Mouse (Mus musculus) kidney, adult 18-20 months (tissue): Measurements from ENCODE around the gene Tbp.
"Not testable (repeated sequence)": the region's sequence is repeated elsewhere in the genome, so short reads cannot be mapped to it uniquely, and the experiment has no call there.

Experiments used
- DNase-seq: peaks from one replicate; pipeline ENCODE4 v3.0.0; 2021

Gene Tbp

GRCm38 (mm10) chr17:15540309-15540708, 40.6 kb downstream of the Tbp start:
- no peak for DNase-seq

DNA sequence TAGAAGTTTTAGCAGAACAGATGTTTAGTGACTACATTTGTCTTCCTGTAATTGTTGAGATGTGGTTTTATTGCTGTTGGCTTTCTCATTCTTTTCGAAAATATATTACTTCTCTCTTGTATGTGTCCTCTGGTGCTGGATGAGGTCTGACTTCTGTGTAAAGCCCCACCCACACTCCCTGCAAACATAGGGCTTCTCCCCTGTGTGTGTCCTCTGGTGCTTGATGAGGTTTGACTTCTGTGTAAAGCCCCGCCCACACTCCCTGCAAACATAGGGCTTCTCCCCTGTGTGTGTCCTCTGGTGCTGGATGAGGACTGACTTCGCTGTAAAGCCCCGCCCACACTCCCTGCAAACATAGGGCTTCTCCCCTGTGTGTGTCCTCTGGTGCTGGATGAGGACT, 44.2 kb downstream of the Tbp start:
- DNase-seq, result not testable (repeated sequence)

DNA sequence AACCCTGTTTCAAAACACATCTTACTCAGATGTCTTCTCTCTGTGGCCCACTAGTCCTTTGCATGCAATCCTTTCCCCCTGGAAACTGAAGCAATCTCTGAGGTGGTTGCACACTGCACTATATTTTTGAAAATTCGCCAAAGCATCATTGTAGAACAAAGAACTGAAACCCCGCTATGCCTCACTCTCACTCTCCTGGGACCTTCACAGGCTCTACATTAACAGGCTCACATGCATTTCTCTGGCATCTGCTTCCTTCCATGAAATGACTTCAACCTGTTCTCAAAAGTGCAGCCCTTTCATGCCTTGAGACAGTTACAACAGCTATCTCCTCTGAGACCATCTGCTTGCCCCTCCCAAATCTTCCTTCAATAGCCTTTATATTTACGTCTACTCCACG, 46.8 kb downstream of the Tbp start:
- DNase-seq, result no peak

GRCm38 (mm10) chr17:15549713-15550112, 50.0 kb downstream of the Tbp start:
- DNase-seq, result no peak

DNA sequence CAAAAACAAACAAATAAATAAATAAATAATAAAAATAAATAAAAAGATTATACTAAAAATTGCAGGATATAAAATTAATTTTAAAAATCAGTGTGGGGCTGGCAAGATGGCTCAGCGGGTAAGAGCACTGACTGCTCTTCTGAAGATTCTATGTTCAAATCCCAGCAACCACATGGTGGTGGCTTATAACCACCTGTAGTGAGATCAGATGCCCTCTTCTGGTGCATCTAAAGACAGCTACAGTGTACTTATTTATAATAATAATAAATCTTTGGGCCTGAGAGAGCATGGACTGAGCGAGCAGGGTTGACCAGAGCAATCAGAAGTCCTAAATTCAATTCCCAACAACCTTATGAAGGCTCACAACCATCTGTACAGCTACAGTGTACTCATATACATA, 60.3 kb downstream of the Tbp start:
- DNase-seq, result no peak

- peak; percentile 100 for DNase-seq
Measured at GRCm38 (mm10) chr17:15564014-15564927, 64.6 kb downstream of the Tbp start, which contains the start of gene Prdm9. Prdm9 (minus strand) TSS chr17:15564354.

- no peak for DNase-seq
Measured at GRCm38 (mm10) chr17:15564928-15565300, 65.2 kb downstream of the Tbp start.

- no peak for DNase-seq
Measured at GRCm38 (mm10) chr17:15566908-15567307, 67.2 kb downstream of the Tbp start.

DNA sequence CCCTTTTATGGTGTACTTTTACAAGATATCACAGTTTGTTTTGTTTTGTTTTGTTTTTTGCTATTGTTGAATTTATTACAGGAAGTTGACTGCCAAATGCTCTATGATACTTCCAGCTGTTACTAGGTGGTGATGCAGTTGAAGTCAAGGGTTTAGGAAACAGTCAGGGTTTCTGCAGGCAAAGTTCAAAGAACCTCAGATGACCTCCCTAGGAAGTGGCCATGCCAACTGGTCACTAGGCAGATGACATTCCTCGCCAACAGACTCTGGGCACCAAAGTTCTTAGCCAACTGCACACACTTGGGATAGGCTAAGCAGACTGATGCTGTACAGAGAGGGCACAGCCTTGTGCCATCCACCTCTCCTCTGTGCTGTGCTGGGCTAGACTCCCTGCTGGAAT, 75.4 kb downstream of the Tbp start:
- DNase-seq, result no peak

DNA sequence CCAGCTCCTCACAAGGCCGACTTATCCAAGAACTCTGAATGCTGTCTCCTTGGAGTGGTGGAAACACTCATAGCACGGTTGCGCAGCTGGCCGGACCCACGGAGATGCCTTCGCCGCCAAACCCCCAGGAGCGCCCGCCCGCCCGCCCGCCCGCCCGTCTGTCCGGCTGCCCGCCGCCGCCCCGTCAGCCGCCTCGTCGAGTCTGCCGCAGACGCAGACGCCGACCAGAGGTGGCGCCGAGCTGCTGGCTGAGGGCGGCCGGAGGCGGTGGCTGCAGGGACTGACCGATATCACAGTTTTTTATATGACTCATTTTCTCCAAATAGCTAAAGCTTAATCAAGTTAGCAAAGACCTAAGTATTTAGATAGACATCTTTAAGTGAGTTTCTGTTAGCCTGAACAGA, 77.6 kb downstream of the Tbp start:
- peak; percentile 50 for DNase-seq
